In genomic region chr4:66402611-66403010, GRCm38 (mm10) we compare ENCODE assay signal across 10 mouse cellular contexts. TPM values are rescaled to one million over a fixed set of nuclear protein-coding genes. Genes with fewer than 3 reads are reported as not detected.
DNase-seq lines count a peak whose midpoint lies in the region; ATAC-seq and TF ChIP-seq lines count a peak whose summit lies in the region.
"Had no signal": no experiment of that assay in that cellular context is flagged by ENCODE, and none has a peak within 500 bp of the region (broad histone marks: within the 10 kb centered on the region; RNA-seq: fewer than 3 reads in every experiment).

No protein-coding gene starts in this region.

- DNase-seq in kidney, adult 2 months, result no peak
- DNase-seq in cerebellum, postnatal 36 days, result peak; percentile 86 to 89
- peak; percentile 32 to 43 for DNase-seq in layer of hippocampus, postnatal 25 days (ENCODE audit: extremely low spot score in 1 of 2, low spot score in 1 of 2)
- DNase-seq in lung, postnatal 4 days, result peak; percentile 26 to 41
- no peak for DNase-seq in spleen, postnatal 14 days (ENCODE audit: low spot score in 2 of 2)

- no peak for TF ChIP-seq POLR2A in kidney, adult 2 months (IDR thresholded peaks at IDR 0.05; ENCODE audit: low read depth, low read length)

- peak overlapping the region; percentile 65 for H3K4me3 ChIP-seq in kidney, embryonic 14.5 days (ENCODE audit: low read length)
- H3K4me3 ChIP-seq in kidney, adult 2 months (ENCODE audit: insufficient read depth, low read depth, low read length), result no peak overlapping the region
- H3K4me3 ChIP-seq in heart, embryonic 14.5 days (ENCODE audit: control insufficient read depth in 1 of 2, insufficient read depth in 1 of 2, low read depth in 1 of 2, low read length in 2 of 2), result peak overlapping the region; percentile 64 to 86
- peak overlapping the region; percentile 64 for H3K4me3 ChIP-seq in stomach, embryonic 15.5 days (replicated peaks)

- WGBS in kidney, embryonic 14.5 days, result 2% methylated on average over 24 of the region's 24 CpGs
- WGBS in kidney, adult 2 months, result 1% methylated on average over 24 of the region's 24 CpGs
- under 1% methylated on average over 24 of the region's 24 CpGs for WGBS in heart, embryonic 14.5 days
- under 1% methylated on average over 24 of the region's 24 CpGs for WGBS in stomach, embryonic 15.5 days

- H3K4me1 ChIP-seq in kidney, embryonic 14.5 days (ENCODE audit: control insufficient read depth, insufficient read depth, low read length), result 0 out of 2 replicates have a peak, but pooled peaks cover 3% of the 10 kb centered on the region
- H3K4me1 ChIP-seq in kidney, adult 2 months (ENCODE audit: control insufficient read depth, insufficient read depth, low read length), result no peaks in the 10 kb centered on the region
- H3K4me1 ChIP-seq in heart, embryonic 14.5 days (ENCODE audit: control insufficient read depth in 2 of 2, insufficient read depth in 2 of 2, low read length in 2 of 2), result peaks cover 5 to 6% of the 10 kb centered on the region in 2 experiments
- H3K4me1 ChIP-seq in stomach, embryonic 15.5 days, result peaks cover 9% of the 10 kb centered on the region; the same call in 1 of the 2 replicates

- 0 out of 2 replicates have a peak overlapping the region, but pooled peaks have one; percentile 5 for H3K9ac ChIP-seq in kidney, embryonic 14.5 days (ENCODE audit: low read depth, low read length)
- H3K9ac ChIP-seq in heart, embryonic 14.5 days (ENCODE audit: low read length), result no peak overlapping the region
- no peak overlapping the region for H3K9ac ChIP-seq in stomach, embryonic 15.5 days

- H3K4me2 ChIP-seq in kidney, embryonic 14.5 days (replicated peaks; ENCODE audit: low read depth, low read length), result peak overlapping the region; percentile 98
- peak overlapping the region; percentile 89 for H3K4me2 ChIP-seq in heart, embryonic 14.5 days (ENCODE audit: low read length)
- H3K4me2 ChIP-seq in stomach, embryonic 15.5 days, result peak overlapping the region; percentile 97

- peaks cover 30% of the 10 kb centered on the region for H3K27me3 ChIP-seq in kidney, embryonic 14.5 days (ENCODE audit: control insufficient read depth, insufficient read depth, low read length)
- H3K27me3 ChIP-seq in kidney, adult 2 months (replicated peaks; ENCODE audit: control insufficient read depth, insufficient read depth, low read length), result 0 out of 2 replicates have a peak, but pooled peaks cover 2% of the 10 kb centered on the region
- H3K27me3 ChIP-seq in heart, embryonic 14.5 days (ENCODE audit: control insufficient read depth, insufficient read depth, low read length), result peaks cover 53% of the 10 kb centered on the region
- H3K27me3 ChIP-seq in stomach, embryonic 15.5 days (replicated peaks), result peaks cover 38% of the 10 kb centered on the region; the same call in 1 of the 2 replicates

- no peak overlapping the region for H3K27ac ChIP-seq in kidney, embryonic 14.5 days (ENCODE audit: low read depth, low read length)
- no peak overlapping the region for H3K27ac ChIP-seq in kidney, adult 2 months (ENCODE audit: insufficient read depth, low read depth, low read length)
- H3K27ac ChIP-seq in heart, embryonic 14.5 days (replicated peaks in 1 of 2; ENCODE audit: control insufficient read depth in 1 of 2, insufficient read depth in 1 of 2, low read depth in 2 of 2, low read length in 2 of 2), result no peak overlapping the region
- H3K27ac ChIP-seq in stomach, embryonic 15.5 days, result no peak overlapping the region

- H3K36me3 ChIP-seq in kidney, embryonic 14.5 days (ENCODE audit: control insufficient read depth, insufficient read depth, low read length), result no peaks in the 10 kb centered on the region
- H3K36me3 ChIP-seq in kidney, adult 2 months (ENCODE audit: control insufficient read depth, insufficient read depth, low read length), result no peaks in the 10 kb centered on the region
- H3K36me3 ChIP-seq in heart, embryonic 14.5 days (ENCODE audit: control insufficient read depth, insufficient read depth, low read length), result no peaks in the 10 kb centered on the region
- H3K36me3 ChIP-seq in stomach, embryonic 15.5 days, result no peaks in the 10 kb centered on the region
- H3K36me3 ChIP-seq: G1E had no signal

- H3K9me3 ChIP-seq in kidney, embryonic 14.5 days (ENCODE audit: control insufficient read depth, low read length), result no peaks in the 10 kb centered on the region
- H3K9me3 ChIP-seq in heart, embryonic 14.5 days (ENCODE audit: control insufficient read depth, low read length), result no peaks in the 10 kb centered on the region
- no peaks in the 10 kb centered on the region for H3K9me3 ChIP-seq in stomach, embryonic 15.5 days

- TF ChIP-seq CTCF in kidney, adult 2 months (conservative IDR thresholded peaks at IDR 0.05; ENCODE audit: insufficient read depth, insufficient read length, low read depth, low read length), result no peak

- peak; percentile 49; the same call in 1 of the 2 replicates for ATAC-seq in kidney, embryonic 14.5 days (ENCODE audit: low FRiP score, low TSS enrichment)
- no peak for ATAC-seq in heart, embryonic 14.5 days (ENCODE audit: insufficient number of reproducible peaks, insufficient read depth, low FRiP score, low read depth)
- no peak for ATAC-seq in stomach, embryonic 15.5 days (ENCODE audit: insufficient read depth, low FRiP score, low read depth)

RNA-seq across cellular contexts. Expression of gene Astn2, which starts 1.8 kb away (rescaled TPM):
- polyA plus RNA-seq in kidney, embryonic 14.5 days (2014; fragmentation: Nextera tagmentation; extraction: Ambion mirVana), result 0.60 and 0.67 TPM in 2 replicates
- 2.5 and 2.6 TPM in 2 replicates for polyA plus RNA-seq in kidney, adult 2 months (2012; rRNA removed)
- 0.61 and 0.67 TPM in 2 replicates for polyA plus RNA-seq in heart, embryonic 14.5 days (2014; fragmentation: Nextera tagmentation; extraction: Ambion mirVana)
- 10 to 100 TPM; 23.1 to 26.2 TPM for total RNA-seq in layer of hippocampus, postnatal 25 days (2021)
- polyA plus RNA-seq in stomach, embryonic 15.5 days (2015; fragmentation: Nextera tagmentation; extraction: Ambion mirVana), result 0.79 and 0.82 TPM in 2 replicates
- total RNA-seq: G1E; hematopoietic stem cell, adult 5-6 weeks had no signal
- polyA plus RNA-seq: G1E had no signal

Comparison
In these comparisons a context has a peak if more than half of its experiments do, and no peak if none do; other contexts are left out.
1. DNase-seq: peak in cerebellum, postnatal 36 days (2 of 2), layer of hippocampus, postnatal 25 days (2 of 2) and lung, postnatal 4 days (2 of 2); none in kidney, adult 2 months (single experiment) and spleen, postnatal 14 days (0 of 2).
2. Peak in every context shown above with its lines, with median percentiles within 50 percentile points of each other: H3K4me2 ChIP-seq.